ENCODE assay signal across 22 mouse cellular contexts in genomic region chr4:145263583-145263982, GRCm38 (mm10). TPM values are rescaled to one million over a fixed set of nuclear protein-coding genes. Genes with fewer than 3 reads are reported as not detected.
A peak's percentile ranks its signal among the peaks of the same experiment; 100 is the strongest.
DNase-seq lines count a peak whose midpoint lies in the region; ATAC-seq lines count a peak whose summit lies in the region.
"Had no signal": no experiment of that assay in that cellular context is flagged by ENCODE, and none has a peak within 500 bp of the region (broad histone marks: within the 10 kb centered on the region; RNA-seq: fewer than 3 reads in every experiment).

No protein-coding gene starts in this region.

- H3K27me3 ChIP-seq in heart, embryonic 11.5 days (ENCODE audit: control insufficient read depth, insufficient read depth, low read length) = no peaks in the 10 kb centered on the region
- H3K27me3 ChIP-seq: embryonic facial prominence, embryonic 13.5 days; embryonic facial prominence, embryonic 15.5 days; forebrain, embryonic 12.5 days had no signal

- WGBS in heart, embryonic 11.5 days (ENCODE audit: insufficient replicate concordance) = 100% methylated on average over 1 of the region's 1 CpGs

- H3K4me1 ChIP-seq in heart, embryonic 11.5 days (ENCODE audit: control insufficient read depth, insufficient read depth, low read length) = no peaks in the 10 kb centered on the region
- H3K4me1 ChIP-seq: embryonic facial prominence, embryonic 13.5 days; forebrain, embryonic 12.5 days had no signal

- H3K9ac ChIP-seq in heart, embryonic 11.5 days (ENCODE audit: low read depth, low read length) = no peak overlapping the region
- H3K9ac ChIP-seq: embryonic facial prominence, embryonic 13.5 days; embryonic facial prominence, embryonic 15.5 days; forebrain, embryonic 12.5 days had no signal

- peak; percentile 46 for ATAC-seq in CD4-positive, CD25-positive, alpha-beta regulatory T cell, adult 4 months
- ATAC-seq in heart, embryonic 11.5 days (replicated peaks; ENCODE audit: insufficient number of reproducible peaks, low FRiP score, low TSS enrichment) = no peak
- ATAC-seq: forebrain, embryonic 14.5 days; forebrain, embryonic 16.5 days had no signal

- H3K27ac ChIP-seq in heart, embryonic 11.5 days (ENCODE audit: low read depth, low read length) = no peak overlapping the region
- H3K27ac ChIP-seq: embryonic facial prominence, embryonic 13.5 days; embryonic facial prominence, embryonic 15.5 days; forebrain, embryonic 10.5 days; forebrain, embryonic 12.5 days had no signal

- H3K4me3 ChIP-seq in heart, embryonic 11.5 days (ENCODE audit: low read depth, low read length) = no peak overlapping the region
- H3K4me3 ChIP-seq: embryonic facial prominence, embryonic 13.5 days; embryonic facial prominence, embryonic 15.5 days; erythroblast, embryonic 14.5 days; forebrain, embryonic 10.5 days; forebrain, embryonic 12.5 days had no signal

- H3K36me3 ChIP-seq in heart, embryonic 11.5 days (ENCODE audit: control insufficient read depth, insufficient read depth, low read length) = no peaks in the 10 kb centered on the region
- H3K36me3 ChIP-seq: embryonic facial prominence, embryonic 13.5 days; embryonic facial prominence, embryonic 15.5 days; forebrain, embryonic 10.5 days; forebrain, embryonic 12.5 days had no signal

- peak; percentile 67 for DNase-seq in induced T-regulatory cell, adult 2 months (ENCODE audit: low read depth)
- DNase-seq in spleen, postnatal 4 days (ENCODE audit: low spot score in 2 of 2) = no peak
- no peak for DNase-seq in kidney, adult 9 months
- DNase-seq: adrenal gland, adult 8-10 months; adrenal gland, postnatal 14 days; adrenal gland, postnatal 36 days; cerebellum, adult 11-12 months; cerebellum, adult 2 months; cerebellum, adult 9-11 months; cerebellum, postnatal 14 days; cerebellum, postnatal 36 days; embryo, embryonic 11 days had no signal

- no peaks in the 10 kb centered on the region for H3K9me3 ChIP-seq in heart, embryonic 11.5 days (replicated peaks; ENCODE audit: control insufficient read depth, low read length)
- H3K9me3 ChIP-seq: embryonic facial prominence, embryonic 13.5 days; embryonic facial prominence, embryonic 15.5 days; forebrain, embryonic 10.5 days; forebrain, embryonic 12.5 days had no signal

- no peak overlapping the region for H3K4me2 ChIP-seq in heart, embryonic 11.5 days
- H3K4me2 ChIP-seq: embryonic facial prominence, embryonic 13.5 days; embryonic facial prominence, embryonic 15.5 days; forebrain, embryonic 12.5 days had no signal

RNA-seq across cellular contexts. Expression of gene Tnfrsf1b, which starts 16.9 kb away (rescaled TPM):
- 100 to 1,000 TPM; 115 to 174 TPM for polyA plus RNA-seq in CD4-positive, CD25-positive, alpha-beta regulatory T cell, adult 4 months (2017; shearing (Covaris generic))
- 2.3 and 3.8 TPM in 2 replicates for polyA plus RNA-seq in heart, embryonic 11.5 days (2014; fragmentation: Nextera tagmentation; extraction: Ambion mirVana)

RNA-seq across cellular contexts. Expression of gene Tnfrsf8, which starts 51.4 kb away (rescaled TPM):
- 10 to 100 TPM; 11.5 to 26.5 TPM for polyA plus RNA-seq in CD4-positive, CD25-positive, alpha-beta regulatory T cell, adult 4 months (2017; shearing (Covaris generic))
- polyA plus RNA-seq in heart, embryonic 11.5 days (2014; fragmentation: Nextera tagmentation; extraction: Ambion mirVana) = 0.04 and 0.08 TPM in 2 replicates
- polyA plus RNA-seq: C2C12; erythroblast, embryonic 14.5 days had no signal

Comparison
In these comparisons a context has a peak if more than half of its experiments do, and no peak if none do; other contexts are left out.
1. RNA of gene Tnfrsf1b, which starts 16.9 kb away (polyA plus RNA-seq): 115 to 174 TPM in CD4-positive, CD25-positive, alpha-beta regulatory T cell, adult 4 months; 2.3 to 3.8 TPM in heart, embryonic 11.5 days; every median in the first group is over 10 times any median in the second.
2. RNA of gene Tnfrsf8, which starts 51.4 kb away (polyA plus RNA-seq): 11.5 to 26.5 TPM in CD4-positive, CD25-positive, alpha-beta regulatory T cell, adult 4 months; 0.04 to 0.08 TPM in heart, embryonic 11.5 days; every median in the first group is over 10 times any median in the second.